Mouse (Mus musculus): ENCODE data around the gene Ccl1.

Gene Ccl1

GRCm38 (mm10) chr11:82203706-82204105 is 101.8 kb downstream of the Ccl1 start:
- DNase-seq, result no peak

- DNase-seq, result no peak
These were observed 107.7 kb downstream of the Ccl1 start for GRCm38 (mm10) chr11:82197774-82198173.

- no peak for DNase-seq
These were observed 110.5 kb downstream of the Ccl1 start for GRCm38 (mm10) chr11:82194980-82195379.

- no peak for DNase-seq
These were observed 111.7 kb downstream of the Ccl1 start for GRCm38 (mm10) chr11:82193826-82194225.

- no peak for DNase-seq
These were observed 115.5 kb downstream of the Ccl1 start for GRCm38 (mm10) chr11:82189782-82190563.

- no peak for DNase-seq
These were observed 119.8 kb downstream of the Ccl1 start for GRCm38 (mm10) chr11:82185684-82186083.

GRCm38 (mm10) chr11:82183281-82183935 is 122.1 kb downstream of the Ccl1 start:
- DNase-seq, result no peak

- no peak for DNase-seq
These were observed 123.1 kb downstream of the Ccl1 start for GRCm38 (mm10) chr11:82182401-82182800.

GRCm38 (mm10) chr11:82181331-82181730 is 124.2 kb downstream of the Ccl1 start:
- no peak for DNase-seq

- no peak for DNase-seq
These were observed 127.3 kb downstream of the Ccl1 start for GRCm38 (mm10) chr11:82178161-82178560.

- DNase-seq, result peak; percentile 55
These were observed 127.8 kb downstream of the Ccl1 start for GRCm38 (mm10) chr11:82177711-82178110.

GRCm38 (mm10) chr11:82174794-82175193 is 130.7 kb downstream of the Ccl1 start:
- peak; percentile 84 for DNase-seq

GRCm38 (mm10) chr11:82173491-82173890 is 132.0 kb downstream of the Ccl1 start:
- DNase-seq, result no peak

- DNase-seq, result no peak
These were observed 134.0 kb downstream of the Ccl1 start for GRCm38 (mm10) chr11:82171316-82172071.

- no peak for DNase-seq
These were observed 136.0 kb downstream of the Ccl1 start for GRCm38 (mm10) chr11:82169456-82169855.

- DNase-seq, result no peak
These were observed 137.2 kb downstream of the Ccl1 start for GRCm38 (mm10) chr11:82168308-82168707.

- no peak for DNase-seq
These were observed 142.2 kb downstream of the Ccl1 start for GRCm38 (mm10) chr11:82163285-82163684.

- DNase-seq, result no peak
These were observed 146.4 kb downstream of the Ccl1 start for GRCm38 (mm10) chr11:82159126-82159525.

GRCm38 (mm10) chr11:82139492-82140094 is 165.9 kb downstream of the Ccl1 start:
- no peak for DNase-seq

GRCm38 (mm10) chr11:82136196-82136595 is 169.3 kb downstream of the Ccl1 start:
- DNase-seq, result no peak

GRCm38 (mm10) chr11:82132977-82133376 is 172.5 kb downstream of the Ccl1 start:
- no peak for DNase-seq
